Mouse (Mus musculus): ENCODE results near the gene Foxn2. TPM values are rescaled to one million over a fixed set of nuclear protein-coding genes. Genes with fewer than 3 reads are reported as not detected.

Foxn2 gene
- polyA plus RNA-seq, 1 experiment from 2014 or later, result 12.7 TPM

Other genes with a start within 250 kb of the Foxn2 start
- 17.3 and 19.6 TPM in 2 replicates for gene Ppp1r21, start 89.4 kb downstream of the Foxn2 start, polyA plus RNA-seq (2016; fragmentation: Nextera tagmentation; extraction: Ambion mirVana)
- gene Ston1, start 157.0 kb downstream of the Foxn2 start, polyA plus RNA-seq (2016; fragmentation: Nextera tagmentation; extraction: Ambion mirVana), result 3.6 and 4.5 TPM in 2 replicates
- gene Gtf2a1l, start 227.9 kb downstream of the Foxn2 start, polyA plus RNA-seq (2016; fragmentation: Nextera tagmentation; extraction: Ambion mirVana), result 0.26 TPM in 1 of 2 replicates, not detected in the other

Measured in heart, embryonic 10.5 days (tissue).